Comparison of ENCODE assay signal across 9 mouse cellular contexts in genomic region chr9:66825990-66826389, GRCm38 (mm10). TPM values are rescaled to one million over a fixed set of nuclear protein-coding genes. Genes with fewer than 3 reads are reported as not detected.
DNase-seq lines count a peak whose midpoint lies in the region; ATAC-seq lines count a peak whose summit lies in the region.
"Had no signal": no experiment of that assay in that cellular context is flagged by ENCODE, and none has a peak within 500 bp of the region (broad histone marks: within the 10 kb centered on the region; RNA-seq: fewer than 3 reads in every experiment).

No protein-coding gene starts in this region.

- no peak overlapping the region for H3K4me3 ChIP-seq in midbrain, embryonic 11.5 days (ENCODE audit: low read depth, low read length)
- H3K4me3 ChIP-seq in midbrain, embryonic 10.5 days, result no peak overlapping the region

- H3K9ac ChIP-seq in midbrain, embryonic 11.5 days (ENCODE audit: low read length), result no peak overlapping the region

- H3K4me1 ChIP-seq in midbrain, embryonic 11.5 days (ENCODE audit: control insufficient read depth, insufficient read depth, low read length), result no peaks in the 10 kb centered on the region
- H3K4me1 ChIP-seq in midbrain, embryonic 10.5 days, result no peaks in the 10 kb centered on the region

- no peak overlapping the region for H3K4me2 ChIP-seq in midbrain, embryonic 11.5 days

- H3K27me3 ChIP-seq in midbrain, embryonic 11.5 days (ENCODE audit: control insufficient read depth, insufficient read depth, low read length), result no peaks in the 10 kb centered on the region
- H3K27me3 ChIP-seq in midbrain, embryonic 10.5 days (ENCODE audit: low read depth, poor library complexity, severe bottlenecking), result peaks cover 6% of the 10 kb centered on the region; the same call in 1 of the 2 replicates

- no peaks in the 10 kb centered on the region for H3K36me3 ChIP-seq in midbrain, embryonic 11.5 days (ENCODE audit: control insufficient read depth, insufficient read depth, low read length)
- no peaks in the 10 kb centered on the region for H3K36me3 ChIP-seq in midbrain, embryonic 10.5 days

- DNase-seq in heart, adult 18-20 months, result peak; percentile 45 to 62
- DNase-seq in heart, postnatal 25 days (ENCODE audit: low spot score), result no peak
- DNase-seq in midbrain, embryonic 11.5 days (ENCODE audit: low spot score, missing footprints), result peak; percentile 92
- no peak for DNase-seq in midbrain, embryonic 10.5 days (ENCODE audit: low spot score)
- peak; percentile 62 for DNase-seq in ZHBTc4 (ENCODE audit: low read depth, low spot score)
- DNase-seq in lung, postnatal 10 days, result peak; percentile 66
- no peak for DNase-seq in adrenal gland, postnatal 25 days

- intact Hi-C loops in heart, postnatal 25 days (cut with DNase I), result loop anchor here (2.0 to 5.0 kb wide), 2 partner anchors 179 to 361 kb away; no protein-coding TSS in a partner anchor

- H3K9me3 ChIP-seq in midbrain, embryonic 11.5 days (ENCODE audit: control insufficient read depth, low read length), result no peaks in the 10 kb centered on the region
- no peaks in the 10 kb centered on the region for H3K9me3 ChIP-seq in midbrain, embryonic 10.5 days (replicated peaks)

- 46% methylated on average over 1 of the region's 1 CpGs for WGBS in midbrain, embryonic 11.5 days
- 56% methylated on average over 1 of the region's 1 CpGs for WGBS in midbrain, embryonic 10.5 days

- ATAC-seq in midbrain, embryonic 11.5 days (ENCODE audit: low FRiP score), result no peak
- ATAC-seq in megakaryocyte-erythroid progenitor cell, adult 5-6 weeks (replicated peaks; ENCODE audit: low FRiP score, low TSS enrichment, poor library complexity, severe bottlenecking), result no peak

- H3K27ac ChIP-seq in midbrain, embryonic 11.5 days (ENCODE audit: low read depth, low read length), result no peak overlapping the region
- no peak overlapping the region for H3K27ac ChIP-seq in midbrain, embryonic 10.5 days (replicated peaks)

RNA-seq across cellular contexts. Expression of gene Aph1c, which starts 8.5 kb away (rescaled TPM):
- total RNA-seq in heart, adult 18-20 months (2021), result 1 to 10 TPM in 1 of 2 experiments, under 1 TPM in 1; 0.72 to 2.6 TPM
- total RNA-seq in heart, postnatal 25 days (2021), result 1 to 10 TPM in 1 of 2 experiments, under 1 TPM in 1; 0.89 to 2.0 TPM
- 1.5 and 1.7 TPM in 2 replicates for polyA plus RNA-seq in midbrain, embryonic 11.5 days (2014; fragmentation: Nextera tagmentation; extraction: Ambion mirVana)
- polyA plus RNA-seq in midbrain, embryonic 10.5 days (2016; fragmentation: Nextera tagmentation; extraction: Ambion mirVana), result 1.1 and 1.4 TPM in 2 replicates
- total RNA-seq in adrenal gland, postnatal 25 days (2021), result 5.7 and 13.6 TPM in 2 replicates
- 1.8 TPM in 1 of 2 replicates, not detected in the other for total RNA-seq in megakaryocyte-erythroid progenitor cell, adult 5-6 weeks (2014; fragmentation: Nextera tagmentation)
- total RNA-seq in megakaryocyte-erythroid progenitor cell, adult 5-6 weeks (2017), result 0.50 and 0.80 TPM in 2 replicates

RNA-seq across cellular contexts. Expression of gene Gm10647, which starts 29.2 kb away (rescaled TPM):
- not detected for total RNA-seq in heart, adult 18-20 months (2021)
- under 1 TPM in 1 of 2 experiments, not detected in 1; 0.11 TPM for total RNA-seq in heart, postnatal 25 days (2021)
- polyA plus RNA-seq in midbrain, embryonic 11.5 days (2014; fragmentation: Nextera tagmentation; extraction: Ambion mirVana), result 0.21 and 0.25 TPM in 2 replicates
- 0.28 and 0.40 TPM in 2 replicates for polyA plus RNA-seq in midbrain, embryonic 10.5 days (2016; fragmentation: Nextera tagmentation; extraction: Ambion mirVana)
- 0.33 and 0.43 TPM in 2 replicates for total RNA-seq in adrenal gland, postnatal 25 days (2021)
- not detected in 2 replicates for total RNA-seq in megakaryocyte-erythroid progenitor cell, adult 5-6 weeks (2014; fragmentation: Nextera tagmentation)
- total RNA-seq in megakaryocyte-erythroid progenitor cell, adult 5-6 weeks (2017), result not detected in 2 replicates
- polyA plus RNA-seq: small intestine, adult 2 months had no signal

RNA-seq across cellular contexts. Expression of gene Aph1b, which starts 30.7 kb away (rescaled TPM):
- 1 to 10 TPM; 5.7 to 6.2 TPM for total RNA-seq in heart, adult 18-20 months (2021)
- 1 to 10 TPM; 5.6 to 6.4 TPM for total RNA-seq in heart, postnatal 25 days (2021)
- polyA plus RNA-seq in midbrain, embryonic 11.5 days (2014; fragmentation: Nextera tagmentation; extraction: Ambion mirVana), result 17.7 and 18.0 TPM in 2 replicates
- 11.1 and 13.6 TPM in 2 replicates for polyA plus RNA-seq in midbrain, embryonic 10.5 days (2016; fragmentation: Nextera tagmentation; extraction: Ambion mirVana)
- total RNA-seq in adrenal gland, postnatal 25 days (2021), result 3.1 and 4.5 TPM in 2 replicates
- 0.17 TPM in 1 of 2 replicates, not detected in the other for total RNA-seq in megakaryocyte-erythroid progenitor cell, adult 5-6 weeks (2014; fragmentation: Nextera tagmentation)
- total RNA-seq in megakaryocyte-erythroid progenitor cell, adult 5-6 weeks (2017), result 0.53 TPM in 1 of 2 replicates, not detected in the other

Comparison
In these comparisons a context has a peak if more than half of its experiments do, and no peak if none do; other contexts are left out.
1. DNase-seq: peak in heart, adult 18-20 months (2 of 2), midbrain, embryonic 11.5 days (single experiment), ZHBTc4 (single experiment) and lung, postnatal 10 days (single experiment); none in heart, postnatal 25 days (single experiment), midbrain, embryonic 10.5 days (single experiment) and adrenal gland, postnatal 25 days (single experiment).